Mouse (Mus musculus) left cerebral cortex, adult 2 months (tissue): Measurements from ENCODE around the gene Golt1b. TPM values are rescaled to one million over a fixed set of nuclear protein-coding genes. Genes with fewer than 3 reads are reported as not detected.
"Not testable (repeated sequence)": the region's sequence is repeated elsewhere in the genome, so short reads cannot be mapped to it uniquely, and the experiment has no call there.

Experiments
- DNase-seq, 2 experiments: peaks; one replicate each; pipeline ENCODE4 v3.0.0; 2021 to 2022; ENCODE audit warnings: low spot score in 2 of 2, mixed read lengths in 1 of 2; ENCODE audit errors: extremely low spot score in 1 of 2
- H3K27ac ChIP-seq: fragments of 200-600 bp; 2 replicates; pipeline ENCODE4 v1.8.1; 2022
- H3K4me3 ChIP-seq: fragments of 200-600 bp; 2 replicates; pipeline ENCODE4 v1.8.1; 2022
- CTCF ChIP-seq: fragments of 200-600 bp; IDR thresholded peaks from 2 replicates; pipeline ENCODE4 v1.8.1; 2022; ENCODE audit warnings: antibody characterized with exemption, mild to moderate bottlenecking, moderate library complexity
- intact Hi-C: fragments of 180-260 bp; cut with DNase I; formaldehyde crosslinking; loops from one replicate; pipeline ENCODE4 v1.15.1; 2025
- long read RNA-seq, 2 experiments: library from polyadenylated mRNA; stranded (forward); transcript quantifications; one replicate each; pipeline ENCODE4 v2.0.0; 2021; ENCODE audit warnings: borderline mapping rate in 2 of 2
- total RNA-seq, 2 experiments: library from RNA; stranded (reverse); gene quantifications; 2 replicates each; pipeline ENCODE4 v1.2.3; 2021

Golt1b gene
- total RNA-seq, result 10 to 100 TPM; 34.5 to 37.3 TPM
- long read RNA-seq, experiment 1, transcript Golt1b-201 (5 exons, 2,818 nt), result major isoform, 26 of 32 reads
- long read RNA-seq, experiment 1, partial matches to known transcripts, result 0 of 32 reads
- long read RNA-seq, experiment 1, other reads (novel, unspliced or antisense), result 6 of 32 reads
- long read RNA-seq, experiment 2, transcript Golt1b-201 (5 exons, 2,818 nt), result major isoform, 16 of 21 reads
- long read RNA-seq, experiment 2, partial matches to known transcripts, result 0 of 21 reads
- long read RNA-seq, experiment 2, other reads (novel, unspliced or antisense), result 5 of 21 reads

GRCm38 (mm10) chr6:142387011-142387754 is at the start of gene Golt1b, which contains the start of gene Recql:
Gene Golt1b, plus strand, starts transcription at chr6:142387221.
Gene Recql, minus strand, starts transcription at chr6:142387087.
- Histone ChIP-seq H3K4me3 (peak within 1 kb of the TSS; percentile 71), H3K27ac (peak within 1 kb of the TSS; percentile 81)
- TF ChIP-seq CTCF, result no peak
- intact Hi-C loops, result loop anchor here (2.0 kb wide), 2 partner anchors 40 to 132 kb away; no protein-coding TSS in a partner anchor
- DNase-seq, result peak; percentile 99

DNA sequence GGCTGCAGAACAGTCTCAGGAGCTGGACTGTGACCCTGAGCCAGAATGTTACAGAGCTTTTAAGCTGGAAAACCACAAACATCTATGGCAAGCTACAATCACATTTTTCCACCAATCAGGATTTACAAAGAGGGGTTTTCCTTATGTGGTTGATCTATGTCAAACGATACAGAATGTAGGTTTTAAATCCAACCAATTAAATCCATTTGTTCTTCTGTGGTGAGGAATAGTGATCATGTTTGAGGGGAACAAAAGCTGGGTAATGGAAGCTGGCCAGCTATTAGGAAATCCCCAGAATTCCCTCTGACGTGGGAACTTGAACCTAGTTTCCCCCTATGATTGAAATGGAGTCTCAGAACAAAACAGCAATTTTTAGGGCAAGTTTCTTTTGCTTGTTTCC is 48.1 kb upstream of the Golt1b start:
- intact Hi-C loops, result no loop called here
- DNase-seq, result no peak
- no peak for TF ChIP-seq CTCF
- H3K4me3 ChIP-seq, result no peak overlapping the region
- no peak overlapping the region for H3K27ac ChIP-seq

DNA sequence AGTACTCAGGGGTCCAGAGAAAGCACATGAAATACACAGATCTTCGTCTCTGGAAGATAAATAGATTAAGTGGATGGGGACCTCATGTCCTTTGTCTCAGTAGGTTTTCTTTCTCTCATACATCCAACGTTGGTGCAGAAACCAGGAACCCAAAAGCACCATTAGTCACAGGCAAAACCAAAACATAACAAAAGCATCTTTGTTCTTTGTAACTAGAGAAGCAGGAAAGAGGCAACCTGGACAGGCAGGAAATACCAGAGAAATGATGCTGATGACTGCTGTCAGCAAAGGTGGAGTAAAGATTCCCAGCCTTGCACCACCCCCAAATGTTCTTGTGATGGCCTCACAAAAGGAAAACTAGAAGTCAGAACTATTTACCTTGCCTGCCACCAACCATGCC is 47.4 kb upstream of the Golt1b start:
- TF ChIP-seq CTCF, result no peak
- no peak for DNase-seq
- no peak overlapping the region for H3K4me3 ChIP-seq
- intact Hi-C loops, result no loop called here
- H3K27ac ChIP-seq, result no peak overlapping the region

- peak; percentile 26 to 35 for DNase-seq
- TF ChIP-seq CTCF, result peak; percentile 79
Observed at GRCm38 (mm10) chr6:142343561-142343960, 43.5 kb upstream of the Golt1b start.

DNA sequence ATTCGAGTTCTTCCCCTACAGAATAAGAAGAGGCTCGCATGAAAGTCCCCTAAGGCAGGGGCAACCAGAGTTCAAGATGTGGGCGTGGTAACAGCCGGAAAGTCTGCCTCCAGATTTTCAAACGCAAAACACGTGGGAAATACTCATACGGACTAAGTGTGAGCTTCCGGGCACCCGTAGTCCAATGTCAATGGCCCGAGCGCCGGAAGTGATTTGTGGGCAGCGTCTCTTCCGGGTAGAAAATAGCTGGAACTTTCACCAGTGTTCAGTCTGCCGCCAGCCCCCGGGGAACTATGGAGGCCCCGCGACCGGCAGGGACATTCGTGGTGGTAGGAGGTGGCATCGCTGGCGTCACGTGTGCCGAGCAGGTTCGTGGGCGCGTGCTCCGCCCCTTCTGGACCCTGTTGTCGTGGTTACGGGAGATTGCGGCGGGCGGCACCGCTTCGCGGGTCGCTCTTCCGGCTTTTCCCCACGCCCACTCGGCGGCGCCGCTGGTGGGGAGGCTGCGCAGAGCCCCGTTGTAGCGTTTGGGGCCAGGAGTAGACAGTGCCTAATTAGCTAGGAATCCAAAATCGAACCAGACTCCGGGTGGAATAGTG is 41.5 kb upstream of the Golt1b start, which contains the start of gene Pyroxd1:
Gene Pyroxd1, plus strand, starts transcription at position 215 of the 599 bp plus-strand sequence.
- TF ChIP-seq CTCF, result no peak; the same call in 1 of the 2 replicates
- intact Hi-C loops, result loop anchor here (2.0 to 10.0 kb wide), 4 partner anchors 41 to 861 kb away; partner anchors contain the start of genes Golt1b, Ldhb and Recql
- peak within 1 kb of the TSS; percentile 94 for H3K27ac ChIP-seq
- peak; percentile 85 to 86 for DNase-seq
- peak within 1 kb of the TSS; percentile 76 for H3K4me3 ChIP-seq

More at GRCm38 (mm10) chr6:142343561-142343960, 43.5 kb upstream of the Golt1b start:
- no peak overlapping the region for H3K27ac ChIP-seq
- no peak overlapping the region for H3K4me3 ChIP-seq
- intact Hi-C loops, result loop anchor here (10.0 kb wide), 2 partner anchors 401 to 859 kb away; no protein-coding TSS in a partner anchor

GRCm38 (mm10) chr6:142346181-142347110 is 40.6 kb upstream of the Golt1b start:
- Histone ChIP-seq H3K27ac (peak overlapping the region; percentile 94), H3K4me3 (peak overlapping the region; percentile 76)
- no peak for DNase-seq
- intact Hi-C loops, result loop anchor here (2.0 to 10.0 kb wide), 4 partner anchors 40 to 862 kb away; partner anchors contain the start of genes Golt1b, Ldhb and Recql
- TF ChIP-seq CTCF, result no peak

DNA sequence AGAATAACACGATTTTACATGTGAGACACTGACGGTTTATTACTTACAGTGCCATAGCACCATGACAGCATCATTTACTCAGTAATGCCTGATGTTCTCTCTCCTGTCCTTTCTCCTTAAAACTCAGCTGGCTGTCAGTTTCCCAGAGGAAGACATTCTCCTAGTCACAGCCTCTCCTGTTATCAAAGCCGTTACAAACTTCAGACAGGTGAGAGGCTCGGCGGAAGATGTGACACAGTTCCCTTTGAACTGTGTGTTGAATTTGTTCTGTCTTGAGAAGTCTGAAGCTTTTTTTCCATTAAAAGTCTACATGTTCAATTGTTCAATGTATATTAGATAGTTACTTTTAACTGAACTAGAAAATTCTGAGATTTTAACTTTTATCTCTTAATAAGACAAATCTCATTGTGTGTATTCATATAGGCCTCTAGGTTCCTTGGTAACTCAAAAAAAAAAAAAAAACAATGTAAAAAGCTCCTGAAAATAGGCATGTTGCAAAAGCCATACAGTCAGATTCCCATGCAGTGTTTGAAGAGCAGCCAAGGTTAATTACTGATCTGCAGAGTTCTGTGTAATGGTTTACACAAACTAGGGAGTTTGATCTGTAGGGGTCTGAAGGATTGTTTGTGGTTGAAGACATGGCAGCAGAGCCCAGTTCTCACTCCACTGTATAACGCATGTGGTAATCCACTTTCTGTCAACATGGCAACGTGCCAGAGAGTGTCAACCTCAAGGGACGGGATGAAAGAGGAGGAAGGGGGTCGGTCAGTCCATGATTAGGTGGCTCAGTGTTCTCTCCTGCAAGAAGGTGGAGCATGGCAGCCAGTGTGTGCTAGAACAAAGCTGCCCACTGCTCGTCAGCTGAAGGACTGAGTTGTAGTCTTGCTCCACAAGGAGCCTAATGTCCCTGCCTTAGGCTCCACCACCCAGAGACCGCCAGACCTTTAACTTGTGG is 39.3 kb upstream of the Golt1b start:
- TF ChIP-seq CTCF, result no peak
- no peak for DNase-seq
- Histone ChIP-seq H3K4me3 (no peak overlapping the region), H3K27ac (no peak overlapping the region)
- intact Hi-C loops, result loop anchor here (2.0 to 10.0 kb wide), 4 partner anchors 39 to 863 kb away; partner anchors contain the start of genes Golt1b, Ldhb and Recql

DNA sequence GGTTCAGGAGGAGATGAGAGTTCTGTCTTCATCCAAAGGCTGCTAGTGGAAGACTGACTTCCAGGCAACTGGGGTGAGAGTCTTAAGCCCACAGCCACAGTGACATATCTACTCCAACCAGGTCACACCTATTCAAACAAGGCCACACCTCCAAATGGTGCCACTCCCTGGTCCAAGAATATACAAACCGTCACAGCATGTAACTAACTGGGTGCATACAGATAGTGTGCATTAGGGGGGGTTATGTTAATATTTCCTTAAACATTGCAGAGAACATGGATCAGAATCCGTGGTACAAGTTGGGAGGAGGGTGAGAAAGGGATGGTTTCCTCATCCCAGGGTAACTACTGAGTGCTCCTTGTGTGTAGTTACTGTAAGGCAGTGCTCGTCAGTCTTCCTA is 34.9 kb upstream of the Golt1b start:
- intact Hi-C loops, DNase-seq, H3K27ac ChIP-seq, H3K4me3 ChIP-seq: not testable (repeated sequence)

GRCm38 (mm10) chr6:142357106-142357505 is 29.9 kb upstream of the Golt1b start:
- TF ChIP-seq CTCF, result no peak
- H3K27ac ChIP-seq, result no peak overlapping the region
- intact Hi-C loops, result no loop called here
- no peak for DNase-seq
- H3K4me3 ChIP-seq, result no peak overlapping the region

- intact Hi-C loops, result loop anchor here (2.0 kb wide), 1 partner anchor 157 kb away; no protein-coding TSS in a partner anchor
Observed at GRCm38 (mm10) chr6:142362036-142362435, 25.0 kb upstream of the Golt1b start.

More at GRCm38 (mm10) chr6:142362036-142362435, 25.0 kb upstream of the Golt1b start:
- no peak for DNase-seq
- Histone ChIP-seq H3K27ac (no peak overlapping the region), H3K4me3 (no peak overlapping the region)
- TF ChIP-seq CTCF, result no peak
